Mouse (Mus musculus): Measurements from ENCODE around the gene Sspo. TPM values are rescaled to one million over a fixed set of nuclear protein-coding genes. Genes with fewer than 3 reads are reported as not detected.

The Sspo gene
- total and polyA plus RNA-seq, 2 experiments = 0.83 to 2.0 TPM

DNA sequence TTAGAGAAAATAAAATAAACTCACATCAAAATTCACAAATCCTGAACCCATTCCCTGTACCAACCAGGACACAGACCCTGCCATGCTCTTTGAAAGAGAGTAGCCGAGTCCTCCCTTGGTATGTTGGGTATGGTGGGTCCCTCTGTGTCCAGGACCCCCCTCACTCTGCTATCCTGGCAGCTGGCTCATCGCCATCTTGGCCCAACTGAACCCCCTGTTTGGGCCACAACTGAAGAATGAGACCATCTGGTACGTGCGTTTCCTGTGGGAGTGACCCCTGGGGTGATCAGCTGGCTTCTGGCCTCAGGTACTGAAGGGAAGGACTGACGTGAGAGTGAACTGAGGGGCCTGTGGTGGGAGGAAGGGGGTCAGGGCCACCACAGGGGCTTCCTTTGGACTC, 91.8 kb downstream of the Sspo start:
- Histone ChIP-seq H3K27me3 (ENCODE audit: control insufficient read depth, insufficient read depth, low read length) (no peaks in the 10 kb centered on the region), H3K79me2 (ENCODE audit: control insufficient read depth, insufficient read depth, low read length) (no peaks in the 10 kb centered on the region), H3K4me1 (ENCODE audit: control insufficient read depth, insufficient read depth, low read length) (peaks cover 25% of the 10 kb centered on the region), H3K36me3 (ENCODE audit: control insufficient read depth, insufficient read depth, low read length) (no peaks in the 10 kb centered on the region), H3K4me3 (ENCODE audit: insufficient read depth, low read depth, low read length) (no peak overlapping the region), H3K9ac (ENCODE audit: low read depth, low read length) (no peak overlapping the region), H3K27ac (replicated peaks; ENCODE audit: insufficient read depth, low read depth, low read length) (no peak overlapping the region)
- WGBS = 85% methylated on average over 5 of the region's 5 CpGs
- no peak for DNase-seq (ENCODE audit: extremely low read depth, low read depth, low spot score)
- TF ChIP-seq POLR2A (IDR thresholded peaks at IDR 0.05; ENCODE audit: extremely low read depth, insufficient read depth, low read length) (no peak), CTCF (IDR thresholded peaks at IDR 0.05; ENCODE audit: low read depth, low read length) (no peak)

DNA sequence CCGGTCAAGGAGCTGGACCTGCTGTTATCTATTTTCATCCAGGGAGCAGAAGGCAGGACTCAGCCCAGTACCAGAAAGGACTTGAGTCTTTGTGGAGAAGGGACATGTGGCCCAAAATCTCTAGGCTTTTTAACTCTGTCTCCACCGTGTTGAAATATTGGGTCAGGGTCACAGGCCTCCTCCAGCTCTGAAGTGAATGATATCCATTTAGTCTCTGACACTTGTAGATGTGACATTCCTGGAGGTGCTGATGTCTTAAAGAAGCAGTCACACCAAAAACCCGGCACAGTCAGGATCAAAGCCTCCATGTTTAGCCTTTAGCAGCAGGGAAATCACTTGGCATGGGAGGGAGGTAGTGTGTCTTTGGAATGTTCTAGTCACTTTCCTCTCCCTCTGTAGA, 92.7 kb downstream of the Sspo start:
- no peak overlapping the region for H3K9ac ChIP-seq (ENCODE audit: low read depth, low read length)
- H3K4me3 ChIP-seq (ENCODE audit: insufficient read depth, low read depth, low read length) = no peak overlapping the region
- TF ChIP-seq CTCF (IDR thresholded peaks at IDR 0.05; ENCODE audit: low read depth, low read length) (no peak), POLR2A (IDR thresholded peaks at IDR 0.05; ENCODE audit: extremely low read depth, insufficient read depth, low read length) (no peak)
- DNase-seq (ENCODE audit: extremely low read depth, low read depth, low spot score) = no peak
- H3K27ac ChIP-seq (replicated peaks; ENCODE audit: insufficient read depth, low read depth, low read length) = no peak overlapping the region
- WGBS = 81% methylated on average over 3 of the region's 3 CpGs
- no peaks in the 10 kb centered on the region for H3K27me3 ChIP-seq (ENCODE audit: control insufficient read depth, insufficient read depth, low read length)
- no peaks in the 10 kb centered on the region for H3K79me2 ChIP-seq (ENCODE audit: control insufficient read depth, insufficient read depth, low read length)
- peaks cover 27% of the 10 kb centered on the region for H3K4me1 ChIP-seq (ENCODE audit: control insufficient read depth, insufficient read depth, low read length)
- H3K36me3 ChIP-seq (ENCODE audit: control insufficient read depth, insufficient read depth, low read length) = no peaks in the 10 kb centered on the region

DNA sequence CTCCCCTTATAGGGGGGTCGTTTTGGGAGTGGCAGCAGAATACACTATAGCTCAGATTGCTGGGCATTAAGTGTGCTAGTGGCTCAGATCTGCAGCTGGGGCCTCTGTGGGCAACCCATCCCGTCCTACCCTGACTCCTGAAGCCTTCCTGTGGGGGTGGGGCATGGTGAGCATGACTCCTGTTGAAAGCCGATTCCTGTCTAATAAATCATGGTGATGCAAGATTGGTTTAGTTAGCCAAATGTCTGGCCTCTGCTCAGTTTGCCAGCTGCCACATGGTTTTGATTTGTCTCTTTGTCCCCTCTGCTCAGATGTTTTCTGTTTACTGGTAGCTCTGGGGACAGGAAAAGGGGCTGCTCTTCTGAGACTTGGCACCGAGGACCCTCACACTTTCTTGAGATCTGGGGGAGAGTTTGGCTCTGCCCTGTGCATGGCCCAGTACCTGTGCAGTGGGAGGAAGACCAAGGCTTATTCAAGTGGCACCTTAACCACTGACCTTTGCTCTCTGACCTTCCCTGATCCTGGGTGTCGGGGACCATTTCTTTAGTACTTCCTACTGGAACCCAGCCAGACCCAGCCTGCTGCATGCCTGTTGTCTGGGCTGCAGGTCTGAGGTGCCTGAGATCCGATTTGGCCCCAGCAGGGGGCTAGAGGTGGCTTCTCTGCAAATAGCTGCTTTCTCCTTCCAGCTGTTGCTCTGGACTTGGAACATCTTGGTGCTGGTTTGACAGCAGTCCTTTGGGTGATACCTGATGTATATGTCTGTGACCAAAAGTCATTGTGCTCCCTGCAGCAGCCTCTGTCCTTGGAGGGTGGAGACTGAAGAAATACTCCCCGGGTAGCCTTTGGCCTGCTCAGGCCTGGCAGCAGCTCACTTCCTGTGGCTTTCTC, 93.8 kb downstream of the Sspo start:
- no peak overlapping the region for H3K4me3 ChIP-seq (ENCODE audit: insufficient read depth, low read depth, low read length)
- WGBS = 16% methylated on average over 7 of the region's 7 CpGs
- H3K36me3 ChIP-seq (ENCODE audit: control insufficient read depth, insufficient read depth, low read length) = no peaks in the 10 kb centered on the region
- H3K27ac ChIP-seq (replicated peaks; ENCODE audit: insufficient read depth, low read depth, low read length) = peak overlapping the region; percentile 83
- peaks cover 35% of the 10 kb centered on the region for H3K4me1 ChIP-seq (ENCODE audit: control insufficient read depth, insufficient read depth, low read length)
- no peak for TF ChIP-seq CTCF (IDR thresholded peaks at IDR 0.05; ENCODE audit: low read depth, low read length)
- H3K9ac ChIP-seq (ENCODE audit: low read depth, low read length) = no peak overlapping the region
- H3K79me2 ChIP-seq (ENCODE audit: control insufficient read depth, insufficient read depth, low read length) = no peaks in the 10 kb centered on the region
- H3K27me3 ChIP-seq (ENCODE audit: control insufficient read depth, insufficient read depth, low read length) = no peaks in the 10 kb centered on the region
- DNase-seq (ENCODE audit: extremely low read depth, low read depth, low spot score) = peak; percentile 83

DNA sequence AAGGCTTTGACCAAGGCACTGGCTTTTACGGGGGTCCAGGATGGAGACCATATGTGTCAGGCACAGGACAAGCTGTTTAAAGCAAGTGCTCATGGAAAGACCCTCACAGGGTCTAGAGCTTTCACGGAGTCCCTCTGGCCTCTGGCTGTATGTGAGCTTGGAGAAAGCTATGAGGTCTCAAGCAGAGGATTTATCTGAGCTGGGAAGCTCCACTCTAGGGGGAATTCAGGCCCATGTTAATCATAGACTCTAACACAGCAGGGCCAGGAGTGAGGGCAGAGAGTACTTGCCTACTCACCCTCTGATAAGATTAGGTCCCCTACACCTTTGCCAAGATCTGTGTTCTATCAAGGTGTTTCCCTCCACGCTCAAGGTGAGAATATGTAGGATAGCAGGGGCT, 94.6 kb downstream of the Sspo start:
- TF ChIP-seq CTCF (IDR thresholded peaks at IDR 0.05; ENCODE audit: low read depth, low read length) (no peak), POLR2A (IDR thresholded peaks at IDR 0.05; ENCODE audit: extremely low read depth, insufficient read depth, low read length) (no peak)
- Histone ChIP-seq H3K4me3 (ENCODE audit: insufficient read depth, low read depth, low read length) (no peak overlapping the region), H3K36me3 (ENCODE audit: control insufficient read depth, insufficient read depth, low read length) (no peaks in the 10 kb centered on the region), H3K9ac (ENCODE audit: low read depth, low read length) (no peak overlapping the region), H3K27ac (replicated peaks; ENCODE audit: insufficient read depth, low read depth, low read length) (peak overlapping the region; percentile 37; the same call in 1 of the 2 replicates), H3K4me1 (ENCODE audit: control insufficient read depth, insufficient read depth, low read length) (peaks cover 41% of the 10 kb centered on the region), H3K27me3 (ENCODE audit: control insufficient read depth, insufficient read depth, low read length) (no peaks in the 10 kb centered on the region), H3K79me2 (ENCODE audit: control insufficient read depth, insufficient read depth, low read length) (no peaks in the 10 kb centered on the region)
- DNase-seq (ENCODE audit: extremely low read depth, low read depth, low spot score) = no peak
- 85% methylated on average over 3 of the region's 3 CpGs for WGBS

DNA sequence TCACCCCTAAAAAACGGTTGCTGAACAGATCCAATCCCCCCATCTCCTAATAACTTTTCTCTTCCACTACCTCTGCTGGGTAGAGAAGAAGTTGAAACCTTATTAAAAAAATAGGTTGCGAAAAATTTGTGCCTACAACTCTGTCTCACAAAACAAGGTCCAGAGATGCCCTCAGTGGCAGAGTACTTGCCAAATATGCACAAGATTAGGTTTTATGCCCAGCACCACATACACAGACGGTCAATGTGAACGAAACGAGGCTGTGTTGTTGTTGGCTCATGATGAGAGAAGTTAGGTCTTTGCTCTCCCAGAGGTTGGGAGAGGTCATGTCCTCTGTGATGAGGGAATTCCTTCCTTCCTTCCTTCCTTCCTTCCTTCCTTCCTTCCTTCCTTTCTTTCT, 97.2 kb downstream of the Sspo start:
- Histone ChIP-seq H3K4me1 (ENCODE audit: control insufficient read depth, insufficient read depth, low read length) (peaks cover 52% of the 10 kb centered on the region), H3K79me2 (ENCODE audit: control insufficient read depth, insufficient read depth, low read length) (no peaks in the 10 kb centered on the region), H3K27me3 (ENCODE audit: control insufficient read depth, insufficient read depth, low read length) (no peaks in the 10 kb centered on the region), H3K36me3 (ENCODE audit: control insufficient read depth, insufficient read depth, low read length) (no peaks in the 10 kb centered on the region), H3K4me3 (ENCODE audit: insufficient read depth, low read depth, low read length) (no peak overlapping the region), H3K9ac (ENCODE audit: low read depth, low read length) (no peak overlapping the region), H3K27ac (replicated peaks; ENCODE audit: insufficient read depth, low read depth, low read length) (peak overlapping the region; percentile 22; the same call in 1 of the 2 replicates)
- DNase-seq (ENCODE audit: extremely low read depth, low read depth, low spot score) = peak; percentile 92
- 20% methylated on average over 5 of the region's 5 CpGs for WGBS
- TF ChIP-seq CTCF (IDR thresholded peaks at IDR 0.05; ENCODE audit: low read depth, low read length) (no peak), POLR2A (IDR thresholded peaks at IDR 0.05; ENCODE audit: extremely low read depth, insufficient read depth, low read length) (no peak)

DNA sequence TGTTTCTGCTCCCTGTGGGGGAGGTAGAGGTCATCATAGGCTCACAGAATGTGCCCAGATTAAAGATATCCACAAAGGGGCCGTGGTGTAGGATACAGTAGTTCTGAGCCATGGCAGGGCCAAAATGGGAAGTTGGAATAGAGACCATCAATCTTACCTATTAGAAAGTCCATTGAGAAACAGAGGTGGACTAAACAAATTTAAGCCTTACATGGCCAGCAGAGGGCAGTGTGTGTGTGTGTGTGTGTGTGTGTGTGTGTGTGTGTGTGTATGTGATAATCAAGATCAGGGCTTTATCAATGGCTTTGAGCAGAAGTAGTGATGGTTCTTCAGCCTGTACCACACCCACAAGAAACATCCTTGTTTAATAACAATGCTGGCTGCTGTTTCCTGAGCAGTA, 98.2 kb downstream of the Sspo start:
- no peak overlapping the region for H3K27ac ChIP-seq (replicated peaks; ENCODE audit: insufficient read depth, low read depth, low read length)
- WGBS = 29% methylated on average over 1 of the region's 1 CpGs
- H3K79me2 ChIP-seq (ENCODE audit: control insufficient read depth, insufficient read depth, low read length) = no peaks in the 10 kb centered on the region
- H3K36me3 ChIP-seq (ENCODE audit: control insufficient read depth, insufficient read depth, low read length) = no peaks in the 10 kb centered on the region
- H3K4me1 ChIP-seq (ENCODE audit: control insufficient read depth, insufficient read depth, low read length) = peaks cover 50% of the 10 kb centered on the region
- peak; percentile 61 for DNase-seq (ENCODE audit: extremely low read depth, low read depth, low spot score)
- no peaks in the 10 kb centered on the region for H3K27me3 ChIP-seq (ENCODE audit: control insufficient read depth, insufficient read depth, low read length)
- no peak overlapping the region for H3K9ac ChIP-seq (ENCODE audit: low read depth, low read length)
- TF ChIP-seq CTCF (IDR thresholded peaks at IDR 0.05; ENCODE audit: low read depth, low read length) (peak; percentile 26; the same call in 1 of the 2 replicates), POLR2A (IDR thresholded peaks at IDR 0.05; ENCODE audit: extremely low read depth, insufficient read depth, low read length) (no peak)
- no peak overlapping the region for H3K4me3 ChIP-seq (ENCODE audit: insufficient read depth, low read depth, low read length)

Measured in liver, adult 2 months (tissue).